Mouse (Mus musculus): Measurements from ENCODE around the gene Dcpp1. TPM values are rescaled to one million over a fixed set of nuclear protein-coding genes. Genes with fewer than 3 reads are reported as not detected.
"Not testable (repeated sequence)": the region's sequence is repeated elsewhere in the genome, so short reads cannot be mapped to it uniquely, and the experiment has no call there.

Dcpp1 gene
- not detected in 2 replicates for polyA plus RNA-seq (2015; fragmentation: Nextera tagmentation; extraction: Ambion mirVana)

DNA sequence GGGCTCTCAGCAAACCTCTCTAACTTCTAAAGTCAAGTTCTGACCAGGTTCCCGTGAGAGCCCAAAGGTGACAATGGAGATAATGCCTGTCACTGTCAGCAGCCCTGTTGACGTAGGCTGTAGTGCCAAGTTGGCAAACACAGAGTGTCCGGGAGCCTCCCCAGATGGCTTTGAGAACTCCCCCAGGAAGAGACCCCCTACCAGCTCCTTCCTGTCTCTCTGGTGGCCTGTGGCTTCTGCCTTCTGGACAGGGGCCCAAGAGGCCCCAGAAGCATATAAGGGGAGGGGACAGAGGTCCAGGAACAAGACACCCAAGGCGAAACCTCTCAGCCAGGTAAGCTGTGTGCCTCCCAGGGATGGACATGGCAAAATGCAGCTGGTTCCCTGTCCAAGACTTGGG, at the start of gene Dcpp1, which contains the start of gene Dcpp2:
Dcpp1 (plus strand) TSS at position 301 of the 400 bp plus-strand sequence.
Dcpp2 (plus strand) TSS at position 305 of the 400 bp plus-strand sequence.
- H3K36me3 ChIP-seq (ENCODE audit: control insufficient read depth, insufficient read depth); H3K4me3 ChIP-seq (replicated peaks; ENCODE audit: low read length); H3K9me3 ChIP-seq (ENCODE audit: control insufficient read depth, low read length); H3K27me3 ChIP-seq (replicated peaks; ENCODE audit: control insufficient read depth, insufficient read depth, low read length); ATAC-seq; H3K4me2 ChIP-seq (ENCODE audit: low read length); H3K9ac ChIP-seq (replicated peaks; ENCODE audit: low read depth, low read length); H3K27ac ChIP-seq (ENCODE audit: low read length); H3K4me1 ChIP-seq (replicated peaks; ENCODE audit: control insufficient read depth, insufficient read depth, low read length): not testable (repeated sequence)
- WGBS, result 82% methylated on average over 4 of the region's 4 CpGs

DNA sequence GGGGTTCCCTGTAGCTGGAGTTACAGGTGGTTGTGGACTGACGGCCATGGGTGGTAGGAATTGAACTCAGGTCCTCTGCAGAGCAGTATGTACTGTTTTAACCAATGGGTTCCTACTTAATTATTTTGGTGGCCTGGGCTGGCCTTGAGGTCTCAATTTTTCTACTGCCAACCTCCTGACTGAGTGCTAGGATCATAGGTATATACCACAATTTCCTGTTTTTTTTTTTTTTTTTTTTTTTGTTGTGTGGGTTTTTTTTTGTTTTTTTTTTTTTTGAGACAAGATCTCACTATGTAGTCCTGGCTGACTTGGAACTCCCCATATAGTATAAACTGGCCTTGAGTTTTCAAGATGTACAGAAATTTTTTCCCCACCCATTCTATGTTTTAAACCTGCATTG, 49.5 kb upstream of the Dcpp1 start:
- H3K27ac ChIP-seq (ENCODE audit: low read length), result no peak overlapping the region
- H3K9me3 ChIP-seq (ENCODE audit: control insufficient read depth, low read length), result no peaks in the 10 kb centered on the region
- peaks cover 7% of the 10 kb centered on the region for H3K27me3 ChIP-seq (replicated peaks; ENCODE audit: control insufficient read depth, insufficient read depth, low read length)
- WGBS, result 96% methylated on average over 1 of the region's 1 CpGs
- H3K4me3 ChIP-seq (replicated peaks; ENCODE audit: low read length), result no peak overlapping the region
- no peak overlapping the region for H3K9ac ChIP-seq (replicated peaks; ENCODE audit: low read depth, low read length)
- H3K36me3 ChIP-seq (ENCODE audit: control insufficient read depth, insufficient read depth), result peaks cover 2% of the 10 kb centered on the region; the same call in 1 of the 2 replicates
- H3K4me1 ChIP-seq (replicated peaks; ENCODE audit: control insufficient read depth, insufficient read depth, low read length), result peaks cover 18% of the 10 kb centered on the region
- no peak for ATAC-seq
- no peak overlapping the region for H3K4me2 ChIP-seq (ENCODE audit: low read length)

DNA sequence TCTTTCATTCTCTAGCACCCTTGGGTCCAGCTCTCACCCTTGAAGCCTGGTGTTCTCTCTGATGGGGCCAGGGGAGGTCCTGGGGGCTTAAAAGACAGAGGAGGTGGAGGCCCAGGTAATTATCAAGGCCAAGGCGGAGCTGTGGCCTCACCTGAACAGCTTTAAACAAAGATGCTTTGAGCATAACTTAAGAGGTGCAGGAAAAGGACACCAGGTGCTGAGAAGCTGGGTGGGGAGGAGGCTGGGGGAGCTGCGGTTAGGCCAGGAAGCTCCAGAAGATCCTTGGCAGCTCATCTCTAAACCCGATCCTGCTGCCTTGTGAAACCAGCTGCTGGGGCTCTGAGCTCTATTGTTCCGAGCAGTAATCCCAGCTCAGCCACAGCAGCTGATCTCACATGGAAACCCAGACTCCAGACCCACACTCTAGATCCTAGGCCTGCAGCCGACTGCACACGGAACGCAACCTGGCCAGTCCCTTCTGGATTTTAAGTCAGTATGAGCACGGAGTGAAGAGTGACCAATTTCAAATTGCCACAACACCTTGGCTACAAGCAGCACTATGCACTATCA, 44.6 kb upstream of the Dcpp1 start, which contains the start of gene Prss33:
Prss33 (minus strand) TSS at position 51 of the 570 bp plus-strand sequence.
- Histone ChIP-seq H3K9ac (replicated peaks; ENCODE audit: low read depth, low read length) (no peak within 1 kb of the TSS), H3K4me1 (replicated peaks; ENCODE audit: control insufficient read depth, insufficient read depth, low read length) (no peaks in the 10 kb centered on the region), H3K4me2 (ENCODE audit: low read length) (no peak within 1 kb of the TSS), H3K27ac (ENCODE audit: low read length) (no peak within 1 kb of the TSS), H3K9me3 (ENCODE audit: control insufficient read depth, low read length) (no peaks in the 10 kb centered on the region), H3K27me3 (replicated peaks; ENCODE audit: control insufficient read depth, insufficient read depth, low read length) (peaks cover 2% of the 10 kb centered on the region; the same call in 1 of the 2 replicates), H3K36me3 (ENCODE audit: control insufficient read depth, insufficient read depth) (no peaks in the 10 kb centered on the region), H3K4me3 (replicated peaks; ENCODE audit: low read length) (no peak within 1 kb of the TSS)
- ATAC-seq, result no peak
- WGBS, result 49% methylated on average over 8 of the region's 8 CpGs

DNA sequence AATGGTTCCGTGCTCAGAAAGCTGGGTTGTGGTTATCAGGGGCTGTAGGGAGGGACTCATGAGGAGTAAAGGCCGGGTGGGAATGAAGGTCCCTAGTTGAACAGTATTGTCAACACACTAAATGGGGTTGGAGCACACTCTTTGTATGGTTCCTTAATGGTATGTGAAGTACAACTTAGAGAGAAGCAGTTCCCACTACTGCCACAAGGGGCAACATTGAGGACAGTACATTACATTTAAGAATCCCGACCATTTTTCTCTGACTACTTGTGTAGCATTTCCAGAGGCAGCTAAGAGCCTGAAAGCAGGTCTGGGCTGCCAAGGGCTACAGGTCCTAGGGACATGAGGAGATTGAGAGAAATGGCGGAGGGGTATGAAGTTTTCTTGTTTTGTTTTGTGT, 39.5 kb upstream of the Dcpp1 start:
- Histone ChIP-seq H3K9ac (replicated peaks; ENCODE audit: low read depth, low read length) (no peak overlapping the region), H3K27ac (ENCODE audit: low read length) (no peak overlapping the region), H3K4me2 (ENCODE audit: low read length) (no peak overlapping the region), H3K4me3 (replicated peaks; ENCODE audit: low read length) (no peak overlapping the region), H3K9me3 (ENCODE audit: control insufficient read depth, low read length) (no peaks in the 10 kb centered on the region), H3K27me3 (replicated peaks; ENCODE audit: control insufficient read depth, insufficient read depth, low read length) (no peaks in the 10 kb centered on the region), H3K4me1 (replicated peaks; ENCODE audit: control insufficient read depth, insufficient read depth, low read length) (no peaks in the 10 kb centered on the region), H3K36me3 (ENCODE audit: control insufficient read depth, insufficient read depth) (no peaks in the 10 kb centered on the region)
- WGBS, result 25% methylated on average over 4 of the region's 4 CpGs
- ATAC-seq, result peak; percentile 40; the same call in 1 of the 2 replicates

DNA sequence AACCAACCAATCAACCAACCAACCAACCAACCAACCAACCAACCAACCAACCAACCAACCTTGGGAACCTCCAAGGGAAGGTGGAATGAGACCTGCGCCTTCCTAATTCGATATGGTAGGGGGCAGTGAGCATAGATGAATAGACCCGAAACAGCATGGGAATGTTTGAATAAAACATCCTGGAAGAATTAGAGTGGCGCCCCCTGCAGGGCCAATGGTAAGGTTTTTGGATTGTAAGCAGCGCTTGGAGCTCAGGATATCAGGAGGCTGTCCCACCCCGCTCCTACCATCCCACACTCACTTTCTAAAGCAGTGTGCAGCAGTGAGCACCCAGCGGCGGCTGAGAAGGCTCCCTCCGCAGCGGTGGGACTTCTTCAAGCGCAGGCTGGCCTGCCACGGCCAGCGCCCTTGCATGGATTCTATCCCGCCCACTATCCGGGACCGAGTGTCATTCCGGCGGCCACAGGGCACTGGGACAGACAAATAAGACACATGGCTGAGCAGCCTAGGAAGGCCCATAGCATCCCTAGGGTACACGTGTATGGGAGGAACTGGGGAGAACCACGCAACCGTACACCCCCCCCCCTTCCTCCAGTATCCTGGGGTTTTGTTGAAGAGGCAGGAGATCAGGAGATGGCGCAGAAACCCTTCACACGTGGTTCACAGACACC, 37.4 kb upstream of the Dcpp1 start:
- H3K36me3 ChIP-seq (ENCODE audit: control insufficient read depth, insufficient read depth), result no peaks in the 10 kb centered on the region
- H3K4me2 ChIP-seq (ENCODE audit: low read length), result no peak overlapping the region
- 40% methylated on average over 23 of the region's 23 CpGs for WGBS
- H3K9me3 ChIP-seq (ENCODE audit: control insufficient read depth, low read length), result no peaks in the 10 kb centered on the region
- H3K4me1 ChIP-seq (replicated peaks; ENCODE audit: control insufficient read depth, insufficient read depth, low read length), result no peaks in the 10 kb centered on the region
- no peak for ATAC-seq
- H3K27me3 ChIP-seq (replicated peaks; ENCODE audit: control insufficient read depth, insufficient read depth, low read length), result no peaks in the 10 kb centered on the region
- H3K27ac ChIP-seq (ENCODE audit: low read length), result no peak overlapping the region
- no peak overlapping the region for H3K9ac ChIP-seq (replicated peaks; ENCODE audit: low read depth, low read length)
- H3K4me3 ChIP-seq (replicated peaks; ENCODE audit: low read length), result no peak overlapping the region

DNA sequence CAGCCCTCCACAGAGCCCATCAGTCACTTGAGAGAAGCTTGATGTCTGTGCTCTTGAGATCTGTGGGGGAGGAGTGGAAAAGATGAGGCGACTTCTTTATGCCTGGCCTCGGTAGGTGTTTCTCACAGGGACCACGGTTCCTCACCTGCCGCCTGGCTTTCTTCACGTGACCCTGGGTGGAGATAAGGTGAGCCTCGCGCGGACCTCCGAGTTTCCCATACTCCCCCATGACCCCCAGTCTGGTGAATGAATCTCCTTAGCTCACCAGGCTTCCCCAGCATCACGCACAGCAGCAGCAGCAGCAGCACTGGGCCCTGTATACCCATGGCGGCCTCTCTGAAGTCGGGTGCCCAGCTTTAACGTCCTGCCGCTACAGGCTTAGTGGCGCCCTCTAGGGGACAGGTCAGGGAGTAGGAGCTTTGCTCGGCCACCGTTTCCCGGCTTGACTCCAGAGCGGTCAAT, 36.8 kb upstream of the Dcpp1 start, which contains the start of the genes Prss32 and Prss41:
Prss32 (plus strand) TSS at position 44 of the 462 bp plus-strand sequence.
Prss41 (minus strand) TSS at position 361 of the 462 bp plus-strand sequence.
- no peak within 1 kb of the TSS for H3K9ac ChIP-seq (replicated peaks; ENCODE audit: low read depth, low read length)
- 17% methylated on average over 19 of the region's 19 CpGs for WGBS
- H3K36me3 ChIP-seq (ENCODE audit: control insufficient read depth, insufficient read depth), result no peaks in the 10 kb centered on the region
- no peak within 1 kb of the TSS for H3K4me3 ChIP-seq (replicated peaks; ENCODE audit: low read length)
- H3K9me3 ChIP-seq (ENCODE audit: control insufficient read depth, low read length), result no peaks in the 10 kb centered on the region
- no peak for ATAC-seq
- no peaks in the 10 kb centered on the region for H3K27me3 ChIP-seq (replicated peaks; ENCODE audit: control insufficient read depth, insufficient read depth, low read length)
- H3K4me2 ChIP-seq (ENCODE audit: low read length), result peak within 1 kb of the TSS; percentile 12; the same call in 1 of the 2 replicates
- H3K4me1 ChIP-seq (replicated peaks; ENCODE audit: control insufficient read depth, insufficient read depth, low read length), result no peaks in the 10 kb centered on the region
- no peak within 1 kb of the TSS for H3K27ac ChIP-seq (ENCODE audit: low read length)

DNA sequence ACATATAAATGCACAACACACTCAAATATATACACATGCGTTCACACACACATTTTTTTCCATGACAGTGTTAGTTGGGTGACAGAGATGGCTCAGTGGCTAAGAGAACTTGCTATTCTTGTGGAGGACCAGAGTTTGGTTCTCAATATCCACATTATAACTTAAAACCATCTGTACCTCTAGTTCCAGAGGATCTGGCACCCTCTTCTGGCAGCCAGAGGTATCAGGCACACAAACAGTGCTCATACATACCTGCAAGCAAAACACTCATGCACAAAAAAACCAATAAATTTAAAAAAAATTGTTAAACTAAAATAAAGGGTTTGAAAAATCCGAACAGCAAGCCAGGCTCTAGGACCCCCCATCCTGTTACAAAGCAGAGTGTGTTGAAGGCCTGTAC, 30.6 kb upstream of the Dcpp1 start:
- no peak overlapping the region for H3K4me3 ChIP-seq (replicated peaks; ENCODE audit: low read length)
- H3K9me3 ChIP-seq (ENCODE audit: control insufficient read depth, low read length), result no peaks in the 10 kb centered on the region
- H3K9ac ChIP-seq (replicated peaks; ENCODE audit: low read depth, low read length), result no peak overlapping the region
- H3K36me3 ChIP-seq (ENCODE audit: control insufficient read depth, insufficient read depth), result no peaks in the 10 kb centered on the region
- no peak overlapping the region for H3K27ac ChIP-seq (ENCODE audit: low read length)
- no peaks in the 10 kb centered on the region for H3K27me3 ChIP-seq (replicated peaks; ENCODE audit: control insufficient read depth, insufficient read depth, low read length)
- no peak overlapping the region for H3K4me2 ChIP-seq (ENCODE audit: low read length)
- WGBS, result 60% methylated on average over 2 of the region's 2 CpGs
- H3K4me1 ChIP-seq (replicated peaks; ENCODE audit: control insufficient read depth, insufficient read depth, low read length), result no peaks in the 10 kb centered on the region
- ATAC-seq, result no peak

DNA sequence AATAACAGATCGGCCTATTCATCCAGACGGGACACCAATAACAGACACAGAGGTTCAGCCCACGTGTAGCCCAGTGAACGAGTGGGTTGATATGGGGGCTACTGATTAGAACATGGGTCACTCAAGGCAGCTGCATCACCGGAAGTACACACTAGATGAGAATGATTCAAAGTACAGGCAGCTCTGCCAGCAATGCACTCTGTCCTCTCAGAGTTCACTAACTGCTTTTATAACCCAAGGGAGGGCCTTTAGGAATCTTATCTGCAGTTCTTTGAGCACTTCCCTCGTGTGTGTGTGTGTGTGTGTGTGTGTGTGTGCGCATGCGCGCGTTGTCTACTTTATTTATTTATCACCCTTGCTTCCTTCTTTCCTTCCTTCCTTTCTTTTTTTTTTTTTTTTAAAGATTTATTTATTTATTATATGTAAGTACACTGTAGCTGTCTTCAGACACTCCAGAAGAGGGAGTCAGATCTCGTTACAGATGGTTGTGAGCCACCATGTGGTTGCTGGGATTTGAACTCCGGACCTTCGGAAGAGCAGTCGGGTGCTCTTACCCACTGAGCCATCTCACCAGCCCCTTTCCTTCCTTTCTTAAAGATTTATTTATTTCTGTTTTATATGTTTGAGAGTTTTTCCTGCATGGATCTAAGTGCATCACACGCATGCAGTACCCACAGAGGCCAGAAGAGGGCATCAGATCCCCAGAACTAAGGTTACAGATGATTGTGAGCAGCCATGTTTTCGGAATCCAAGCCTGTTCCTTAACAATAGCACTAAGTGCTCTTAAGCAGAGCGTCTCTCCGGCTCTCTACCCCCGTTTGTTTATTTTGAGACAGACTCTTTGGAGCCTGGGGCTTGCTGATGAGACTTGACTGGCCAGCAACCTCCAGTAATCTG, 29.6 kb upstream of the Dcpp1 start:
- no peak overlapping the region for H3K4me2 ChIP-seq (ENCODE audit: low read length)

DNA sequence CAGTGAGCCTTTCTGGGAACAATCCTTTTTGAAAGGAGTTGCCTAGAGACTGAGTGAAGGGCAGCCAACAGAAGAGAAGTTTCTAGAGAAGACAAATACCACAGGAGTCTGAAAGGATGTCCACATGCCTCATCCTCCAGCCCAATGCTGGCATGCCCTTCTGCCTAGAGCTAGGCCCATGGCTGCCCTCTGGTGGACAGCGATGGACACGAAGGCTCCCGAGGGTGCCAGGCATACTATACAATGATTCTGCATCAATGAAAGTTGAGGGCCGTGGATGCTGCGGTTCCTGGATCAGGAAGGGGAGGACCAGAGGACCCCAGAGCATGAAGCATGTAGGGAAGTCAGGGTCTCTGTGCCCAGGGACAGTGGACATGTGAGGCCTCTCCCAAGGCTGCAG, 27.4 kb upstream of the Dcpp1 start:
- Histone ChIP-seq H3K36me3 (ENCODE audit: control insufficient read depth, insufficient read depth) (no peaks in the 10 kb centered on the region), H3K9me3 (ENCODE audit: control insufficient read depth, low read length) (no peaks in the 10 kb centered on the region), H3K4me2 (ENCODE audit: low read length) (no peak overlapping the region), H3K4me1 (replicated peaks; ENCODE audit: control insufficient read depth, insufficient read depth, low read length) (no peaks in the 10 kb centered on the region), H3K27me3 (replicated peaks; ENCODE audit: control insufficient read depth, insufficient read depth, low read length) (no peaks in the 10 kb centered on the region), H3K27ac (ENCODE audit: low read length) (no peak overlapping the region), H3K4me3 (replicated peaks; ENCODE audit: low read length) (no peak overlapping the region), H3K9ac (replicated peaks; ENCODE audit: low read depth, low read length) (no peak overlapping the region)
- no peak for ATAC-seq
- 29% methylated on average over 5 of the region's 5 CpGs for WGBS

More for the DNA sequence above, 29.6 kb upstream of the Dcpp1 start:
- H3K4me3 ChIP-seq (replicated peaks; ENCODE audit: low read length), result no peak overlapping the region
- 60% methylated on average over 18 of the region's 19 CpGs for WGBS
- H3K4me1 ChIP-seq (replicated peaks; ENCODE audit: control insufficient read depth, insufficient read depth, low read length), result no peaks in the 10 kb centered on the region
- no peaks in the 10 kb centered on the region for H3K36me3 ChIP-seq (ENCODE audit: control insufficient read depth, insufficient read depth)
- H3K9ac ChIP-seq (replicated peaks; ENCODE audit: low read depth, low read length), result no peak overlapping the region
- no peaks in the 10 kb centered on the region for H3K9me3 ChIP-seq (ENCODE audit: control insufficient read depth, low read length)
- H3K27ac ChIP-seq (ENCODE audit: low read length), result no peak overlapping the region
- ATAC-seq, result no peak
- H3K27me3 ChIP-seq (replicated peaks; ENCODE audit: control insufficient read depth, insufficient read depth, low read length), result no peaks in the 10 kb centered on the region

Measured in forebrain, embryonic 16.5 days (tissue).